Mouse (Mus musculus) cortical plate, adult 2 months (tissue): ENCODE measurements around the gene Cmbl. TPM values are rescaled to one million over a fixed set of nuclear protein-coding genes. Genes with fewer than 3 reads are reported as not detected.

Experiments
- H3K27ac ChIP-seq: fragments of 200-500 bp; 2 replicates; pipeline ENCODE4 v1.5.1; 2012; ENCODE audit warnings: low read length, control low read depth, inconsistent platforms; ENCODE audit not compliant: insufficient read depth
- H3K4me1 ChIP-seq: fragments of 200-500 bp; 2 replicates; pipeline ENCODE4 v1.6.1; 2011; ENCODE audit warnings: low read length; ENCODE audit not compliant: control insufficient read depth, insufficient read depth
- H3K4me3 ChIP-seq: fragments of 200-500 bp; 2 replicates; pipeline ENCODE4 v1.5.1; 2011; ENCODE audit warnings: mild to moderate bottlenecking, low read length, control low read depth; ENCODE audit not compliant: insufficient read depth
- CTCF ChIP-seq: fragments of 200-500 bp; IDR thresholded peaks from 2 replicates; pipeline ENCODE4 v1.5.1; 2011; ENCODE audit warnings: mild to moderate bottlenecking, control low read depth, low read length; ENCODE audit not compliant: insufficient read depth; ENCODE audit errors: extremely low read depth
- POLR2A ChIP-seq: fragments of 200-500 bp; IDR thresholded peaks from 2 replicates; pipeline ENCODE4 v1.6.1; 2011; ENCODE audit warnings: mild to moderate bottlenecking, low read length, control low read depth; ENCODE audit not compliant: insufficient read depth; ENCODE audit errors: extremely low read depth
- polyA plus RNA-seq: library from polyadenylated mRNA; depleted of rRNA; stranded (reverse); fragments of >200 nt; gene quantifications from 2 replicates; pipeline ENCODE4 v1.2.3, GENCODE M21; 2012

Gene Cmbl
- polyA plus RNA-seq, 1 experiment: 23.8 TPM

- no peak for TF ChIP-seq POLR2A
- TF ChIP-seq CTCF: no peak
- Histone ChIP-seq H3K4me1 (peaks cover 11% of the 10 kb centered on the region), H3K4me3 (no peak overlapping the region), H3K27ac (peak overlapping the region; percentile 21; the same call in 1 of the 2 replicates)
These were observed 24.7 kb upstream of the Cmbl start for GRCm38 (mm10) chr15:31540513-31540802.

GRCm38 (mm10) chr15:31542013-31542958 lies 22.9 kb upstream of the Cmbl start:
- TF ChIP-seq POLR2A: no peak
- TF ChIP-seq CTCF: no peak
- peaks cover 3% of the 10 kb centered on the region; the same call in 1 of the 2 replicates for H3K4me1 ChIP-seq
- peak overlapping the region; percentile 61; the same call in 1 of the 2 replicates for H3K27ac ChIP-seq
- no peak overlapping the region for H3K4me3 ChIP-seq

GRCm38 (mm10) chr15:31543246-31543645 lies 21.9 kb upstream of the Cmbl start:
- no peak overlapping the region for H3K4me3 ChIP-seq
- H3K4me1 ChIP-seq: peaks cover 3% of the 10 kb centered on the region; the same call in 1 of the 2 replicates
- TF ChIP-seq POLR2A (no peak), CTCF (no peak)
- H3K27ac ChIP-seq: no peak overlapping the region

GRCm38 (mm10) chr15:31545058-31545457 lies 20.1 kb upstream of the Cmbl start:
- TF ChIP-seq POLR2A (no peak), CTCF (no peak)
- no peak overlapping the region for H3K27ac ChIP-seq
- peaks cover 3% of the 10 kb centered on the region; the same call in 1 of the 2 replicates for H3K4me1 ChIP-seq
- no peak overlapping the region for H3K4me3 ChIP-seq

- no peak overlapping the region for H3K4me3 ChIP-seq
- TF ChIP-seq POLR2A: no peak
- peaks cover 3% of the 10 kb centered on the region; the same call in 1 of the 2 replicates for H3K4me1 ChIP-seq
- H3K27ac ChIP-seq: no peak overlapping the region
These were observed 18.9 kb upstream of the Cmbl start for GRCm38 (mm10) chr15:31546291-31546690.

- no peak overlapping the region for H3K4me3 ChIP-seq
- TF ChIP-seq CTCF (no peak), POLR2A (no peak)
- no peak overlapping the region for H3K27ac ChIP-seq
- H3K4me1 ChIP-seq: no peaks in the 10 kb centered on the region
These were observed 17.8 kb upstream of the Cmbl start for GRCm38 (mm10) chr15:31547421-31547820.

- no peak overlapping the region for H3K27ac ChIP-seq
- TF ChIP-seq CTCF: no peak
- TF ChIP-seq POLR2A: no peak
- no peak overlapping the region for H3K4me3 ChIP-seq
- no peaks in the 10 kb centered on the region for H3K4me1 ChIP-seq
These were observed 14.8 kb upstream of the Cmbl start for GRCm38 (mm10) chr15:31550381-31550780.

- no peaks in the 10 kb centered on the region for H3K4me1 ChIP-seq
- TF ChIP-seq CTCF (no peak), POLR2A (no peak)
- H3K4me3 ChIP-seq: no peak overlapping the region
- H3K27ac ChIP-seq: no peak overlapping the region
These were observed 10.3 kb upstream of the Cmbl start for GRCm38 (mm10) chr15:31554855-31555254.

GRCm38 (mm10) chr15:31561390-31561789 lies 3.8 kb upstream of the Cmbl start:
- H3K27ac ChIP-seq: no peak overlapping the region
- no peaks in the 10 kb centered on the region for H3K4me1 ChIP-seq
- H3K4me3 ChIP-seq: no peak overlapping the region
- no peak for TF ChIP-seq POLR2A

- TF ChIP-seq POLR2A: no peak
- TF ChIP-seq CTCF: no peak
- no peak overlapping the region for H3K27ac ChIP-seq
- H3K4me3 ChIP-seq: no peak overlapping the region
- no peaks in the 10 kb centered on the region for H3K4me1 ChIP-seq
These were observed 3.2 kb upstream of the Cmbl start for GRCm38 (mm10) chr15:31561976-31562375.

- H3K27ac ChIP-seq: no peak overlapping the region
- no peak overlapping the region for H3K4me3 ChIP-seq
- H3K4me1 ChIP-seq: no peaks in the 10 kb centered on the region
- no peak for TF ChIP-seq POLR2A
These were observed 2.3 kb upstream of the Cmbl start for GRCm38 (mm10) chr15:31562847-31563246.
